Mouse (Mus musculus): ENCODE measurements around the gene Ooep. TPM values are rescaled to one million over a fixed set of nuclear protein-coding genes. Genes with fewer than 3 reads are reported as not detected.
"Not testable (repeated sequence)": the region's sequence is repeated elsewhere in the genome, so short reads cannot be mapped to it uniquely, and the experiment has no call there.

Ooep gene
- polyA plus RNA-seq, 1 experiment from 2014 or later: 0.47 TPM

DNA sequence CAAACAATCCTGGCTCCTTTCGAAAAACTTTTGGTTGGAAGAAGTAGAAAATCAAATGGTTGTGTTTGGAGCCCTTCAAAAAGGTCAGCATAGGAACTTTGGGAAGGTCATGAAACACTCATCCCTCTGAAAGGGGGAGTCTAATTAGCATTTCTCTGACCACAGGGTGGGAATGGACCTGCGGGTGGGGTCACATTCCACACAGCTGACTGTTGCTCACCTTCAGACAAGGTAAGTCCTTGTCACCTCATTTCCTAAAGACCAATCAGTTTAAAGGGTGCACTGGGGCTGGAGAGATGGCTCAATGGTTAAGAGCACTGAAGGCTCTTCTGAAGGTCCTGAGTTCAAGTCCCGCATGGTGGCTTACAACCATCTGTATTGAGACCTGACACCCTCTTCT, 7.1 kb downstream of the Ooep start:
- no peak for ATAC-seq
- H3K27me3 ChIP-seq (replicated peaks; ENCODE audit: control insufficient read depth, insufficient read depth, low read length): no peaks in the 10 kb centered on the region
- no peaks in the 10 kb centered on the region for H3K9me3 ChIP-seq (ENCODE audit: control insufficient read depth)
- H3K27ac ChIP-seq (ENCODE audit: low read depth, low read length): no peak overlapping the region
- no peak overlapping the region for H3K4me2 ChIP-seq (replicated peaks; ENCODE audit: low read depth)
- H3K9ac ChIP-seq (ENCODE audit: low read depth, low read length): no peak overlapping the region
- no peak overlapping the region for H3K4me3 ChIP-seq (ENCODE audit: low read depth, low read length)
- H3K36me3 ChIP-seq (ENCODE audit: control insufficient read depth, insufficient read depth): no peaks in the 10 kb centered on the region
- WGBS: 95% methylated on average over 3 of the region's 3 CpGs
- no peak for TF ChIP-seq CTCF (IDR thresholded peaks at IDR 0.05; ENCODE audit: low read depth)
- H3K4me1 ChIP-seq (replicated peaks; ENCODE audit: control insufficient read depth, insufficient read depth, low read length): no peaks in the 10 kb centered on the region

DNA sequence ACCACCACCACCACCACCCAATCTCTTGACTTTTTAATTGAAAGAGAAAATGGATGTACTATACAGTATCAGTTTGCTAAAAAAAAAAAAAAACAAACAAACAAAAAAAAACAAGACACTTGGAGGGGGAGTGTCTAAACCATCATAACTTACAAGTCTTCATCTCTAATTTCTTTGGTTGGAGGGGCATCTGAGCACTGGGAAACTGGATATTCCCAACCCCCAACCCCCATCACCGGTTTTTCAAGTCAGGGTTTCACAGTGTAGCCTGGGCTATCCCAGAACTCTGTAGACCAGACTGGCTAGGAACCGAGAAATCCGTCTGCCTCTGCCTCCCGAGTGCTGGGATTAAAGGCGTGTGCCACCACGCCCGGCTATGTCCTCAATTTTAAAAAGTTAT, 8.7 kb downstream of the Ooep start:
- no peaks in the 10 kb centered on the region for H3K9me3 ChIP-seq (ENCODE audit: control insufficient read depth)
- no peaks in the 10 kb centered on the region for H3K36me3 ChIP-seq (ENCODE audit: control insufficient read depth, insufficient read depth)
- 86% methylated on average over 7 of the region's 7 CpGs for WGBS
- H3K27me3 ChIP-seq (replicated peaks; ENCODE audit: control insufficient read depth, insufficient read depth, low read length): no peaks in the 10 kb centered on the region
- no peak overlapping the region for H3K9ac ChIP-seq (ENCODE audit: low read depth, low read length)
- H3K27ac ChIP-seq (ENCODE audit: low read depth, low read length): no peak overlapping the region
- TF ChIP-seq CTCF (IDR thresholded peaks at IDR 0.05; ENCODE audit: low read depth): no peak
- ATAC-seq: no peak
- H3K4me1 ChIP-seq (replicated peaks; ENCODE audit: control insufficient read depth, insufficient read depth, low read length): no peaks in the 10 kb centered on the region
- H3K4me2 ChIP-seq (replicated peaks; ENCODE audit: low read depth): no peak overlapping the region
- H3K4me3 ChIP-seq (ENCODE audit: low read depth, low read length): no peak overlapping the region

DNA sequence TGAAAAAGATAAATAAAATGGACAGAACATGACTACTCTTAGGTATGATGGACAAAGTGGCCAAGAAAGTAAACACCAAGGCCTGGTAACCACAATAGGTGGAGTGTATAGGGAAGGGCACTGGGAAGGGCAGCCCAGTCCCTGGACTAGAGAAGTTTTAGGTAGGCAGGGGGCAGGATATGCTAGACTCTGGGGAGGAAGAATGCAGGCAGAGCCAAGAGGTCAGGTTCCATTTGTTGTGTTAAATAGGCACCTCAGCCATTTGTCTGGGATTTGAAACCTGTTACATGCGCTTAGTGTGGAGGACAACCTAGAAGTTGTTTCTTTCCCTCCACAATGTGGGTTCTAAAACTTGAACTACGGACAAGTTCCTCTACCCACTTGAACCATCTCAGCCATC, 9.2 kb downstream of the Ooep start:
- TF ChIP-seq CTCF (IDR thresholded peaks at IDR 0.05; ENCODE audit: low read depth): no peak
- Histone ChIP-seq H3K27me3 (replicated peaks; ENCODE audit: control insufficient read depth, insufficient read depth, low read length) (no peaks in the 10 kb centered on the region), H3K36me3 (ENCODE audit: control insufficient read depth, insufficient read depth) (no peaks in the 10 kb centered on the region), H3K27ac (ENCODE audit: low read depth, low read length) (no peak overlapping the region), H3K9ac (ENCODE audit: low read depth, low read length) (no peak overlapping the region), H3K4me1 (replicated peaks; ENCODE audit: control insufficient read depth, insufficient read depth, low read length) (no peaks in the 10 kb centered on the region), H3K9me3 (ENCODE audit: control insufficient read depth) (no peaks in the 10 kb centered on the region), H3K4me3 (ENCODE audit: low read depth, low read length) (no peak overlapping the region), H3K4me2 (replicated peaks; ENCODE audit: low read depth) (no peak overlapping the region)
- ATAC-seq: no peak
- 84% methylated on average over 2 of the region's 2 CpGs for WGBS

DNA sequence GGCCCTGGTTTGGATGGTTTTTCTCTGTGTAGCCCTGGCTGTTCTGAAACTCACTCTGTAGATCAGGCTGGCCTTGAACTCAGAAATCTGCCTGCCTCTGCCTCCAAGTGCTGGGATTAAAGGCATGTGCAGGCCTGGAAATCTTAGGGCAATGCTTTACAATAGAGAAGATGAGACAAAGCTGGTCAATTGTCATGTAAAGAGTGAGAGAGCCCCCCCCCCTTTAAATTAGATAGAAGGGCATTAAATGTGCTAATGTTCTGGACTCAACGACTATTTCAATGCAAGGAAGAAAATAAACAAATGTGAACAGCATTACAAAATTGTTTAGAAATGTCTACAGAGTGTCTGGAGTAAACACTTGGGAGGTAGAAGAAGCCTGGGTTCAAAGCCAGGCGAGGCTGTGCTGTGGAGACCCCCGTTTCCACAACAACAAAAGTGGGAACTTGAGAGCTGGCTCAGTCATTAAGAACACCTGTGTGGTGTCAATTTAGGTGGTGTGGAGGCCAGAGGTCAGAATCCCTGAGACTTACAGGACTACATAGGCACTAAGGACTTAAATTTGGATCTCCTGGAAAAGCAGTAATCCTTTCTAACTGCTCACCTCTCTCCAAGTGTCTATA, 9.7 kb downstream of the Ooep start:
- no peak overlapping the region for H3K4me3 ChIP-seq (ENCODE audit: low read depth, low read length)
- H3K27ac ChIP-seq (ENCODE audit: low read depth, low read length): no peak overlapping the region
- H3K4me1 ChIP-seq (replicated peaks; ENCODE audit: control insufficient read depth, insufficient read depth, low read length): no peaks in the 10 kb centered on the region
- H3K9me3 ChIP-seq (ENCODE audit: control insufficient read depth): no peaks in the 10 kb centered on the region
- TF ChIP-seq CTCF (IDR thresholded peaks at IDR 0.05; ENCODE audit: low read depth): no peak
- WGBS: 72% methylated on average over 3 of the region's 3 CpGs
- H3K27me3 ChIP-seq (replicated peaks; ENCODE audit: control insufficient read depth, insufficient read depth, low read length): no peaks in the 10 kb centered on the region
- no peak for ATAC-seq
- H3K9ac ChIP-seq (ENCODE audit: low read depth, low read length): no peak overlapping the region
- H3K4me2 ChIP-seq (replicated peaks; ENCODE audit: low read depth): no peak overlapping the region
- H3K36me3 ChIP-seq (ENCODE audit: control insufficient read depth, insufficient read depth): no peaks in the 10 kb centered on the region

DNA sequence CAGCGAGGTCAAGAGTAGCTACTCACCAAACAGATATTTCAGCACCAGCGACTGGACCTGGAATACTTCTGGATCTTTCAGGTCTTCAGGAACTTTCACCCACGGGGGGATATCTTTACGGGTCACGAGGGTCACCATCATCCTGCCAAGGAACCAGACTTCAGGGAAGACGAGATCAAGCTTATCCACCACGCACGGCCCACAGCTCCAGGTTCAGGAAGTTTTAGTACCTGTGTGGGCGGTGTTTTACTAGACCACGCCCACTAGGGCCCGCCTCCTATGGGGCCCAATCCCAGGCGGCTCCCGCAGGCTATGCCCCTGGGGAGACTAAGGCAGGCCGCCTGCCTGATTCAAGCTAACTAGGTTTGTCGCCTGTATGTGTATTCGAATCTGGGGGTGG, 10.6 kb downstream of the Ooep start, which contains the start of gene Dppa5a:
Gene Dppa5a (minus strand): TSS at position 219 of the 400 bp plus-strand sequence.
- not testable (repeated sequence) for H3K36me3 ChIP-seq (ENCODE audit: control insufficient read depth, insufficient read depth); H3K4me2 ChIP-seq (replicated peaks; ENCODE audit: low read depth); H3K27me3 ChIP-seq (replicated peaks; ENCODE audit: control insufficient read depth, insufficient read depth, low read length); H3K27ac ChIP-seq (ENCODE audit: low read depth, low read length); H3K4me3 ChIP-seq (ENCODE audit: low read depth, low read length); H3K9ac ChIP-seq (ENCODE audit: low read depth, low read length); H3K4me1 ChIP-seq (replicated peaks; ENCODE audit: control insufficient read depth, insufficient read depth, low read length); ATAC-seq; H3K9me3 ChIP-seq (ENCODE audit: control insufficient read depth)
- WGBS: 95% methylated on average over 16 of the region's 16 CpGs

DNA sequence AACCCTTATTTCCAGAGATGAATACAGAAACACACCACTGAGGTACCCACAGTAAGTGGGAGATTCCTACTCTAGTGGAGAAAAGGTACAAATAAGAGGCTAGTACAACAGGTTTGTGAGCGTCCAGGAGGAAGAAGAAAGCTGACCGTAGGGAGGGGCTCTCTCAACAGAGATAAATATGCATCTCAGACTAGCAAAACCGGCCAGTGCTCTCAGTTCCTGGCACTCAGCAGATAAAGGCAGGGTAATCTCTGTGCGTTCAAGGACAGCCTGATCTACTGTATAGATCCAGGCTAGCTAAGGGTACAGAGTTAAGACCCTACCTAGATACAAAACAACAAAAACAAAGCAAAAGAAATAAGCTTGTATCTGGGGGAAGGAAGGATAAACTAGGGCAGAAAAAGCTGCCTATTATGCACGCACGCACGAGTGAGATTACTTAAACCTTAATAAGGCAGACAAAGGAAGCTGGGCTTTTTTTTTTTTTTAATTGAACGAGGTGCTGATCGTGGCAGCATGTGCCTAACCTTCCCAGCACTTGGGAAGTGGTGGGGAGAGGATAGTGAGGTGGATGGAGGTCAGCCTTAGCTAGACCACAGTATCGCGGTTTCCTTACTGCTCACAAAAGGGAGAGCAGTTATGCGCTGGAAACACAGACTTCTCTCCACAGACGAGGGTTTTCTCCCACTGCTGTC, 12.5 kb downstream of the Ooep start:
- no peak for ATAC-seq
- TF ChIP-seq CTCF (IDR thresholded peaks at IDR 0.05; ENCODE audit: low read depth): no peak
- Histone ChIP-seq H3K9me3 (ENCODE audit: control insufficient read depth) (no peaks in the 10 kb centered on the region), H3K27me3 (replicated peaks; ENCODE audit: control insufficient read depth, insufficient read depth, low read length) (no peaks in the 10 kb centered on the region), H3K36me3 (ENCODE audit: control insufficient read depth, insufficient read depth) (no peaks in the 10 kb centered on the region), H3K9ac (ENCODE audit: low read depth, low read length) (no peak overlapping the region), H3K4me1 (replicated peaks; ENCODE audit: control insufficient read depth, insufficient read depth, low read length) (no peaks in the 10 kb centered on the region), H3K4me2 (replicated peaks; ENCODE audit: low read depth) (no peak overlapping the region), H3K4me3 (ENCODE audit: low read depth, low read length) (no peak overlapping the region), H3K27ac (ENCODE audit: low read depth, low read length) (no peak overlapping the region)
- 55% methylated on average over 13 of the region's 13 CpGs for WGBS

All from intestine, postnatal 0 days (tissue).